Mouse (Mus musculus) cortical plate, adult 2 months (tissue): Measurements from ENCODE around the gene Rad9a.

Experiments
- CTCF ChIP-seq: fragments of 200-500 bp; IDR thresholded peaks from 2 replicates; pipeline ENCODE4 v1.5.1; 2011; ENCODE audit warnings: mild to moderate bottlenecking, control low read depth, low read length; ENCODE audit not compliant: insufficient read depth; ENCODE audit errors: extremely low read depth
- POLR2A ChIP-seq: fragments of 200-500 bp; IDR thresholded peaks from 2 replicates; pipeline ENCODE4 v1.6.1; 2011; ENCODE audit warnings: mild to moderate bottlenecking, low read length, control low read depth; ENCODE audit not compliant: insufficient read depth; ENCODE audit errors: extremely low read depth

DNA sequence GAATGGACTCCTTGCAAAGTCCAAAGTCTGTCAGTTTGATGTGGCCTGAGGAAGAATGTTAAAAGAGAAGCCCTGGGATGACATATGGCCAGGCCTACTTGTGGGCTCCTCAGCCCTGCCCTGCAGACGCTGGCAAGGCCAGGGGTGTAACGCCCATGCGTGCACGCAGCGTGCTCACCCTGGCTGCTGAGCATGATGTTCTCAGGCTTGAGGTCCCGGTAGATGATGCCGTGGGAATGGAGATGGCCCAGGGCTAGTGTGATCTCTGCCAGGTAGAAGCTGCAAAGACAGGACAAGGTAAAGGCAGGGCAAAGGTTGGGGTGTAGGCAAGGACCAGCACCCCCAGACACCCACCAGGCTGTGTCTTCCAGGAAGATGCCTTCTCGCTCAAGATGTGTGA is 42.4 kb downstream of the Rad9a start:
- no peak for TF ChIP-seq POLR2A
- no peak for TF ChIP-seq CTCF
